Mouse (Mus musculus) heart, postnatal 0 days (tissue): ENCODE data around the gene St6galnac5. TPM values are rescaled to one million over a fixed set of nuclear protein-coding genes. Genes with fewer than 3 reads are reported as not detected.

Experiments used
- ATAC-seq: fragments of 200-750 bp; cut with Nextera tagmentation; 2 replicates; pipeline ENCODE4 v1.8.0; 2017; ENCODE audit warnings: low read depth, moderate number of reproducible peaks, moderate library complexity; ENCODE audit not compliant: insufficient read depth
- DNase-seq: peaks from one replicate; pipeline ENCODE4 v3.0.0-alpha.2; 2016; ENCODE audit warnings: low spot score
- H3K27ac ChIP-seq: fragments of 300-500 bp; sonication (generic); 2 replicates; pipeline ENCODE4 v1.5.1; 2014; ENCODE audit warnings: low read depth, mild to moderate bottlenecking
- H3K27me3 ChIP-seq: fragments of 300-500 bp; sonication (generic); 2 replicates; pipeline ENCODE4 v1.6.1; 2014; ENCODE audit warnings: low read length, mixed read lengths; ENCODE audit not compliant: control insufficient read depth, insufficient read depth
- H3K36me3 ChIP-seq: fragments of 300-500 bp; sonication (generic); replicated peaks from 2 replicates; pipeline ENCODE4 v1.6.1; 2014; ENCODE audit warnings: low read length, mixed read lengths; ENCODE audit not compliant: control insufficient read depth, insufficient read depth
- H3K4me1 ChIP-seq: fragments of 300-500 bp; sonication (generic); 2 replicates; pipeline ENCODE4 v1.6.1; 2014; ENCODE audit warnings: antibody characterized with exemption; ENCODE audit not compliant: control insufficient read depth, insufficient read depth
- H3K4me2 ChIP-seq: fragments of 300-500 bp; sonication (generic); 2 replicates; pipeline ENCODE4 v1.6.1; 2014; ENCODE audit warnings: low read depth, mild to moderate bottlenecking, low read length, moderate library complexity
- H3K4me3 ChIP-seq: fragments of 300-500 bp; sonication (generic); 2 replicates; pipeline ENCODE4 v1.5.1; 2014; ENCODE audit warnings: low read depth, low read length
- H3K9ac ChIP-seq: fragments of 300-500 bp; sonication (generic); replicated peaks from 2 replicates; pipeline ENCODE4 v1.6.1; 2014; ENCODE audit warnings: low read depth, low read length, mixed read lengths
- H3K9me3 ChIP-seq: fragments of 300-500 bp; sonication (generic); replicated peaks from 2 replicates; pipeline ENCODE4 v1.6.1; 2016; ENCODE audit warnings: low read length; ENCODE audit not compliant: control insufficient read depth
- CTCF ChIP-seq: IDR thresholded peaks from 2 replicates; pipeline ENCODE4 v1.5.1; 2016; ENCODE audit warnings: antibody characterized with exemption, control low read depth, low read depth
- EP300 ChIP-seq: IDR thresholded peaks from 2 replicates; pipeline ENCODE4 v1.6.1; 2016; ENCODE audit warnings: antibody characterized with exemption, low read depth
- WGBS: fragments of 180-500 bp; shearing (Covaris S2); extraction: QIAGEN DNeasy Blood & Tissue Kit; methylation state at CpG from one replicate; pipeline ENCODE4 v1.1.7; 2014; 5-methylcytosine and 5-hydroxymethylcytosine counted together
- polyA plus RNA-seq: library from polyadenylated mRNA; unstranded; fragments of >200 nt; fragmentation: Nextera tagmentation; extraction: Ambion mirVana; gene quantifications from 2 replicates; pipeline ENCODE4 v1.2.1, GENCODE M21; 2015
- total RNA-seq: library from RNA; depleted of rRNA; stranded (reverse); fragments of >200 nt; gene quantifications from 2 replicates; pipeline ENCODE4 v1.2.3, GENCODE M21; 2014; ENCODE audit warnings: low replicate concordance

St6galnac5 gene
- total and polyA plus RNA-seq, 2 experiments from 2014 or later: 0.03 TPM; not detected in 1

GRCm38 (mm10) chr3:152912216-152913101 lies 69.6 kb downstream of the St6galnac5 start:
- Histone ChIP-seq H3K9me3 (no peaks in the 10 kb centered on the region), H3K36me3 (no peaks in the 10 kb centered on the region), H3K4me2 (peak overlapping the region; percentile 12; the same call in 1 of the 2 replicates), H3K4me1 (no peaks in the 10 kb centered on the region), H3K27ac (peak overlapping the region; percentile 13; the same call in 1 of the 2 replicates), H3K27me3 (no peaks in the 10 kb centered on the region), H3K4me3 (no peak overlapping the region), H3K9ac (no peak overlapping the region)
- WGBS: 66% methylated on average over 23 of the region's 23 CpGs
- no peak for TF ChIP-seq EP300
- no peak for TF ChIP-seq CTCF
- ATAC-seq (no peak; the same call in 1 of the 2 replicates), DNase-seq (no peak)

- H3K27ac ChIP-seq: no peak overlapping the region
- H3K27me3 ChIP-seq: no peaks in the 10 kb centered on the region
- H3K4me3 ChIP-seq: no peak overlapping the region
- H3K9ac ChIP-seq: no peak overlapping the region
- H3K4me1 ChIP-seq: no peaks in the 10 kb centered on the region
- TF ChIP-seq CTCF: no peak
- TF ChIP-seq EP300: no peak
- H3K9me3 ChIP-seq: no peaks in the 10 kb centered on the region
- WGBS: 81% methylated on average over 4 of the region's 4 CpGs
- DNase-seq (no peak), ATAC-seq (no peak)
- H3K4me2 ChIP-seq: no peak overlapping the region
- no peaks in the 10 kb centered on the region for H3K36me3 ChIP-seq
Measured at GRCm38 (mm10) chr3:152911578-152911977, 70.5 kb downstream of the St6galnac5 start.

- Histone ChIP-seq H3K27ac (no peak overlapping the region), H3K4me1 (no peaks in the 10 kb centered on the region), H3K4me3 (no peak overlapping the region), H3K27me3 (no peaks in the 10 kb centered on the region), H3K4me2 (no peak overlapping the region), H3K9me3 (no peaks in the 10 kb centered on the region), H3K9ac (no peak overlapping the region), H3K36me3 (no peaks in the 10 kb centered on the region)
- ATAC-seq: no peak
- WGBS: 75% methylated on average over 5 of the region's 5 CpGs
- no peak for DNase-seq
- no peak for TF ChIP-seq EP300
Measured at GRCm38 (mm10) chr3:152907683-152908082, 74.4 kb downstream of the St6galnac5 start.

- Histone ChIP-seq H3K27ac (no peak overlapping the region), H3K4me2 (no peak overlapping the region), H3K9ac (no peak overlapping the region), H3K27me3 (no peaks in the 10 kb centered on the region), H3K4me3 (no peak overlapping the region), H3K9me3 (no peaks in the 10 kb centered on the region), H3K4me1 (no peaks in the 10 kb centered on the region), H3K36me3 (no peaks in the 10 kb centered on the region)
- TF ChIP-seq EP300: no peak
- TF ChIP-seq CTCF: no peak
- 62% methylated on average over 5 of the region's 5 CpGs for WGBS
- DNase-seq (no peak), ATAC-seq (no peak)
Measured at GRCm38 (mm10) chr3:152907087-152907486, 75.0 kb downstream of the St6galnac5 start.

- Histone ChIP-seq H3K27ac (no peak overlapping the region), H3K4me2 (no peak overlapping the region), H3K9me3 (no peaks in the 10 kb centered on the region), H3K36me3 (no peaks in the 10 kb centered on the region), H3K4me3 (no peak overlapping the region), H3K27me3 (no peaks in the 10 kb centered on the region), H3K4me1 (no peaks in the 10 kb centered on the region), H3K9ac (no peak overlapping the region)
- WGBS: 60% methylated on average over 10 of the region's 10 CpGs
- no peak for ATAC-seq
- no peak for DNase-seq
- TF ChIP-seq EP300 (no peak), CTCF (no peak)
Measured at GRCm38 (mm10) chr3:152905800-152906199, 76.2 kb downstream of the St6galnac5 start.
